Mouse (Mus musculus): ENCODE measurements at regions not wholly inside any gene's neighbourhood (a gene's known extent, or its start where the extent isn't known, plus 50 kb on each side); places are given as distances from the start of the nearest gene placed in this dataset.

GRCm38 (mm10) chr10:84310653-84311052 lies 129.7 kb downstream of the Nuak1 start:
- DNase-seq (ENCODE audit: low spot score): no peak

DNA sequence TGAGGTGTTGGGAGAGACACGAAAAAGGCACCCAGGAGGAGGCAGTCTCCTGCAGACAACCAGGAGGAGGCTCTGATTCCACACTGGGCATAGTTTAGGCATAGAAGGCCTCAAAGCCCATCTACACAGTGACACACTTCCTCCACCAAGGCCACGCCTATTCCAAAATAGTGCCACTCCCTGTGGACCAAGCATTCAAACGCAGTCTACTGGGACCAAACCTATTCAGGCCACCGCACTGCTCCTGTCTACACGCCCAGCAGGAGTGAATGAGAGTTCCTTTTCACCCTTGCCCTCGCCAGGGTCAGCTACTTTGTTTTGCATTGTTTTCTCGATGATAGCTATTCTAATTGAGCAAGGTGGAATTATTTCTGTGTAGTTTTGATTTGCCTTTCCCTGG lies 127.7 kb downstream of the Nuak1 start:
- no peak for DNase-seq (ENCODE audit: low spot score)

DNA sequence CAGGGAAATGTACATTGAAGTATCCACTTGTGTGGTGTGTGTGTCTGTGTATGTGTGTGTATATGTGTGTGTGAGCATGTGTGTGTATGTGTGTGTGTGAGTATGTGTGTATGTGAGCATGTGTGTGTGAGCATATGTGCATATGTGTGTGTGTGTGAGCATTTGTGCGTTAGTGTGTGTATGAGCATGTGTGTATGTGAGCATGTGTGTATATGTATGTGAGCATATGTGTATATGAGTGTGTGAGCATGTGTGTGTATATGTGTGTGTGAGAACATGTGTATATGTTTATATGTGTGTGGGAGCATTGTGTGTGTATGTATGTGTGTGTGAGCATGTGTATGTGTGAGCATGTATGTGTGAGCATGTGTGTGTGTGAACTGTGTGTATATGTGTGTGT lies 123.5 kb downstream of the Nuak1 start:
- no peak for DNase-seq (ENCODE audit: low spot score)

- no peak for DNase-seq (ENCODE audit: low spot score)
Measured at GRCm38 (mm10) chr10:84317960-84318359, 122.4 kb downstream of the Nuak1 start.
